Mouse (Mus musculus): ENCODE measurements around the gene Myo18b. TPM values are rescaled to one million over a fixed set of nuclear protein-coding genes. Genes with fewer than 3 reads are reported as not detected.

The Myo18b gene
- total and polyA plus RNA-seq, 3 experiments = not detected

DNA sequence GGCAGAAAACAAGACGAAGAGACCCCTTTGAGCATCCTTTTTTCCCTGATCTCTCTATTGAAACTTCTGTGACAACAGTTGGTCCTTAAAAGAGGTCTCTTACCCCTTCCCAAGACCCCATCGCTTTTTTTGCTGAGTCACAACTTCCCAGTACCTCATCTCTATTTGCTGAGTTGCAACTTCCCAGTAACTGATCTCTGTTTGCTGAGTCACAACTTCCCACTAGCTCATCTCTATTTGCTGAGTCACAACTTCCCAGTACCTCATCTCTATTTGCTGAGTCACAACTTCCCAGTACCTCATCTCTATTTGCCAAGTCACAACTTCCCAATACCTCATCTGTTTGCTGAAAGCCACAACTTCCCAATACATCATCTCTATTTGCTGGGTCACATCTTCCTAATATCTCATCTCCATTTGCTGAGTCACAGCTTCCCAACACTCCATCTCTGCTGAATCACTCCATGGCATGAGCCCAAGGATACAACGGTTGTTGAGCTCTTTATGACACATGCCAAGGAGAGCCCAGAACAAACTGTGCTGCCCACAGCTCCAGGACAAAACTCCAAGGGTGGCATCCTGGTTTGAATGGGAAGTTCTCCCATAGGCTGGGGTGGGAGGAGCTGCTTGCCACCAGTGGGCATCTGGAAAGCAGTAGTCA is 134.6 kb downstream of the Myo18b start:
- in situ Hi-C loops (cut with MboI; ENCODE audit: low pct_ligation_motif_present, low pct_unique_long_range_greater_than_20kb, low sequenced_read_pairs) (no loop called here), dilution Hi-C loops (cut with MboI; ENCODE audit: extremely low pct_ligation_motif_present, extremely low pct_unique_long_range_greater_than_20kb, low sequenced_read_pairs) (no loop called here)
- Histone ChIP-seq H3K27ac (ENCODE audit: insufficient read depth, low read depth) (no peak overlapping the region), H3K79me2 (replicated peaks; ENCODE audit: control insufficient read depth, extremely low read depth, insufficient read depth, poor library complexity, severe bottlenecking) (no peaks in the 10 kb centered on the region), H3K27me3 (replicated peaks) (no peaks in the 10 kb centered on the region), H3K4me1 (ENCODE audit: control insufficient read depth in 1 of 2, insufficient read depth in 2 of 2) (no peaks in the 10 kb centered on the region), H3K4me2 (ENCODE audit: insufficient read depth, low read depth, poor library complexity, severe bottlenecking) (no peak overlapping the region), H3K4me3 (replicated peaks in 1 of 3; ENCODE audit: low read depth in 2 of 3, low read length in 2 of 3, poor library complexity in 1 of 3) (no peak overlapping the region), H3K9ac (ENCODE audit: insufficient read depth, low read depth) (no peak overlapping the region), H3K36me3 (replicated peaks in 1 of 2; ENCODE audit: control insufficient read depth in 1 of 2, insufficient read depth in 1 of 2, low read length in 1 of 2) (no peaks in the 10 kb centered on the region), H3K9me3 (replicated peaks; ENCODE audit: low read length) (peaks cover 92% of the 10 kb centered on the region)
- TF ChIP-seq MAZ (IDR thresholded peaks at IDR 0.05; ENCODE audit: low read depth, low read length) (no peak), POLR2AphosphoS2 (IDR thresholded peaks at IDR 0.05; ENCODE audit: low read depth, low read length) (no peak), JUND (conservative IDR thresholded peaks at IDR 0.05; ENCODE audit: low read depth, low read length) (no peak), SMC3 (IDR thresholded peaks at IDR 0.05; ENCODE audit: low read depth, low read length) (no peak)
- DNase-seq (ENCODE audit: extremely low read depth) = no peak

DNA sequence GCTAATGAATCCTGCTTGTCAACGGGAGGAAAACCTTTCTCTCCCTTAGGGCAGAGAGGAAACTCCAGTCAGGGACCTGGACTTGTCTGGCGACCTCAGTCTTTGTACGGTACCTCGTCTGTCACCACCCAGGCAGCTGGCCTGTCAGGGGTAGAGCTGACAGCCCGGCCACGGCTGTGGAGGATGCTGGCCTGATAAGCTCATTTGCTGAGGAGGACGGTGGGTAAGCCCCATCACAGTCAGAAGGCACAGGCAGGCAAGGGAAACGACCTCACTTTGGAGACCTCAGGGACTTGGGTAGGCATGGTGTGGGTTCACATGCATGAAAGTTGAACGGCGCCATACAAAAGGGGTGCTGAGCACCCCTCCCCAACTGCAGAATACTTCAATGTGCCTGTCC is 140.6 kb downstream of the Myo18b start:
- H3K36me3 ChIP-seq (replicated peaks in 1 of 2; ENCODE audit: control insufficient read depth in 1 of 2, insufficient read depth in 1 of 2, low read length in 1 of 2) = no peaks in the 10 kb centered on the region
- no peaks in the 10 kb centered on the region for H3K4me1 ChIP-seq (ENCODE audit: control insufficient read depth in 1 of 2, insufficient read depth in 2 of 2)
- DNase-seq (ENCODE audit: extremely low read depth) = no peak
- H3K4me2 ChIP-seq (ENCODE audit: insufficient read depth, low read depth, poor library complexity, severe bottlenecking) = no peak overlapping the region
- no peak overlapping the region for H3K9ac ChIP-seq (ENCODE audit: insufficient read depth, low read depth)
- H3K9me3 ChIP-seq (replicated peaks; ENCODE audit: low read length) = peaks cover 92% of the 10 kb centered on the region
- in situ Hi-C loops (cut with MboI; ENCODE audit: low pct_ligation_motif_present, low pct_unique_long_range_greater_than_20kb, low sequenced_read_pairs) (no loop called here), dilution Hi-C loops (cut with MboI; ENCODE audit: extremely low pct_ligation_motif_present, extremely low pct_unique_long_range_greater_than_20kb, low sequenced_read_pairs) (no loop called here)
- no peaks in the 10 kb centered on the region for H3K27me3 ChIP-seq (replicated peaks)
- H3K27ac ChIP-seq (ENCODE audit: insufficient read depth, low read depth) = no peak overlapping the region
- H3K79me2 ChIP-seq (replicated peaks; ENCODE audit: control insufficient read depth, extremely low read depth, insufficient read depth, poor library complexity, severe bottlenecking) = no peaks in the 10 kb centered on the region
- TF ChIP-seq EP300 (IDR thresholded peaks at IDR 0.05; ENCODE audit: low read length) (no peak), PAX5 (IDR thresholded peaks at IDR 0.05; ENCODE audit: low read length) (no peak), ZMIZ1 (IDR thresholded peaks at IDR 0.05; ENCODE audit: low read depth, low read length) (no peak), GABPA (IDR thresholded peaks at IDR 0.05; ENCODE audit: insufficient replicate concordance, low read depth, low read length) (no peak), POLR2AphosphoS2 (IDR thresholded peaks at IDR 0.05; ENCODE audit: low read depth, low read length) (no peak), TBP (conservative IDR thresholded peaks at IDR 0.05; ENCODE audit: low read depth, low read length) (no peak), HCFC1 (IDR thresholded peaks at IDR 0.05; ENCODE audit: low read depth, low read length) (no peak), SIN3A (IDR thresholded peaks at IDR 0.05; ENCODE audit: low read length) (no peak), ZNF384 (IDR thresholded peaks at IDR 0.05; ENCODE audit: low read depth, low read length) (no peak), JUN (IDR thresholded peaks at IDR 0.05; ENCODE audit: insufficient read depth, low read depth, low read length) (no peak), ZC3H11A (IDR thresholded peaks at IDR 0.05; ENCODE audit: low read depth, low read length) (no peak), SMC3 (IDR thresholded peaks at IDR 0.05; ENCODE audit: low read depth, low read length) (no peak), MYC (IDR thresholded peaks at IDR 0.05; ENCODE audit: low read depth, low read length) (no peak), CTCF (conservative IDR thresholded peaks at IDR 0.05 in 1 of 2, IDR thresholded peaks at IDR 0.05 in 1 of 2; ENCODE audit: low read depth in 2 of 2, low read length in 2 of 2) (no peak), USF1 (IDR thresholded peaks at IDR 0.05; ENCODE audit: low read depth, low read length) (no peak), ETS1 (conservative IDR thresholded peaks at IDR 0.05; ENCODE audit: low read depth, low read length) (no peak), E2F4 (IDR thresholded peaks at IDR 0.05; ENCODE audit: insufficient replicate concordance, low read depth, low read length) (no peak), IRF4 (IDR thresholded peaks at IDR 0.05; ENCODE audit: low read depth, low read length) (no peak), MEF2A (IDR thresholded peaks at IDR 0.05; ENCODE audit: borderline replicate concordance, low read depth, low read length) (no peak)
- H3K4me3 ChIP-seq (replicated peaks in 1 of 3; ENCODE audit: low read depth in 2 of 3, low read length in 2 of 3, poor library complexity in 1 of 3) = no peak overlapping the region
